Mouse (Mus musculus): Measurements from ENCODE around the gene Golm1. TPM values are rescaled to one million over a fixed set of nuclear protein-coding genes. Genes with fewer than 3 reads are reported as not detected.

Golm1 gene
- polyA plus RNA-seq, 1 experiment, result 3.0 TPM

- TF ChIP-seq CTCF (IDR thresholded peaks at IDR 0.05; ENCODE audit: control insufficient read depth, insufficient read depth, insufficient replicate concordance, low read depth, low read length) (no peak), POLR2A (IDR thresholded peaks at IDR 0.05; ENCODE audit: control insufficient read depth, low read depth, low read length) (no peak)
- Histone ChIP-seq H3K4me3 (ENCODE audit: control insufficient read depth, low read depth, low read length) (no peak overlapping the region), H3K27ac (ENCODE audit: control insufficient read depth, insufficient read depth, low read depth, low read length) (peak overlapping the region; percentile 18; the same call in 1 of the 2 replicates), H3K4me1 (ENCODE audit: control insufficient read depth, insufficient read depth, low read length) (peaks cover 3% of the 10 kb centered on the region; the same call in 1 of the 2 replicates), H3K36me3 (ENCODE audit: control insufficient read depth, insufficient read depth, low read length) (no peaks in the 10 kb centered on the region), H3K27me3 (ENCODE audit: control insufficient read depth, insufficient read depth, low read length) (no peaks in the 10 kb centered on the region)
Measured at GRCm38 (mm10) chr13:59668501-59669093, 7.0 kb downstream of the Golm1 start.

GRCm38 (mm10) chr13:59667763-59668162 is 7.8 kb downstream of the Golm1 start:
- Histone ChIP-seq H3K36me3 (ENCODE audit: control insufficient read depth, insufficient read depth, low read length) (no peaks in the 10 kb centered on the region), H3K27ac (ENCODE audit: control insufficient read depth, insufficient read depth, low read depth, low read length) (no peak overlapping the region), H3K4me1 (ENCODE audit: control insufficient read depth, insufficient read depth, low read length) (peaks cover 3% of the 10 kb centered on the region; the same call in 1 of the 2 replicates), H3K4me3 (ENCODE audit: control insufficient read depth, low read depth, low read length) (no peak overlapping the region), H3K27me3 (ENCODE audit: control insufficient read depth, insufficient read depth, low read length) (no peaks in the 10 kb centered on the region)
- TF ChIP-seq POLR2A (IDR thresholded peaks at IDR 0.05; ENCODE audit: control insufficient read depth, low read depth, low read length) (no peak), CTCF (IDR thresholded peaks at IDR 0.05; ENCODE audit: control insufficient read depth, insufficient read depth, insufficient replicate concordance, low read depth, low read length) (no peak)

GRCm38 (mm10) chr13:59663939-59664712 is 11.5 kb downstream of the Golm1 start:
- H3K4me1 ChIP-seq (ENCODE audit: control insufficient read depth, insufficient read depth, low read length), result peaks cover 3% of the 10 kb centered on the region; the same call in 1 of the 2 replicates
- H3K36me3 ChIP-seq (ENCODE audit: control insufficient read depth, insufficient read depth, low read length), result no peaks in the 10 kb centered on the region
- no peak for TF ChIP-seq POLR2A (IDR thresholded peaks at IDR 0.05; ENCODE audit: control insufficient read depth, low read depth, low read length)
- H3K27me3 ChIP-seq (ENCODE audit: control insufficient read depth, insufficient read depth, low read length), result no peaks in the 10 kb centered on the region
- H3K27ac ChIP-seq (ENCODE audit: control insufficient read depth, insufficient read depth, low read depth, low read length), result no peak overlapping the region
- H3K4me3 ChIP-seq (ENCODE audit: control insufficient read depth, low read depth, low read length), result no peak overlapping the region

DNA sequence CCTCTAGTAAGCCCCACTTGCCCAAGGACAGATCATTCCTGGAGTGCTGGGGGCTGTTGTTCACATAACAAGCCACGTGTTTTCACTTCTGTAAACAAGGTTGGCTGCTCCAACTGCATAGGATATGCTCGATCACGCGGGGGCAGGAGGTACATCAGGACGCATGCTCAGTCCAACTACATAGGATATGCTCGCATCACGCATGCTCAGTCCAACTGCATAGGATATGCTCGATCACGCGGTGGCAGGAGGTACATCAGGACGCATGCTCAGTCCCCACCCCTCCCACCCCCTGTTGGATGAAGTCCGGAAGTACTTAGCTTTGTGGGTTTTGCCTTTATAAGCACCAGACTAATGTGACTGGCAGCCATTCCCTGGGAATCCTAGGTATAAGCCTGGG is 13.6 kb downstream of the Golm1 start:
- Histone ChIP-seq H3K27me3 (ENCODE audit: control insufficient read depth, insufficient read depth, low read length) (no peaks in the 10 kb centered on the region), H3K36me3 (ENCODE audit: control insufficient read depth, insufficient read depth, low read length) (no peaks in the 10 kb centered on the region), H3K4me1 (ENCODE audit: control insufficient read depth, insufficient read depth, low read length) (no peaks in the 10 kb centered on the region), H3K4me3 (ENCODE audit: control insufficient read depth, low read depth, low read length) (no peak overlapping the region), H3K27ac (ENCODE audit: control insufficient read depth, insufficient read depth, low read depth, low read length) (no peak overlapping the region)
- TF ChIP-seq CTCF (IDR thresholded peaks at IDR 0.05; ENCODE audit: control insufficient read depth, insufficient read depth, insufficient replicate concordance, low read depth, low read length) (no peak), POLR2A (IDR thresholded peaks at IDR 0.05; ENCODE audit: control insufficient read depth, low read depth, low read length) (peak; percentile 39; the same call in 1 of the 2 replicates)

GRCm38 (mm10) chr13:59661387-59661786 is 14.2 kb downstream of the Golm1 start:
- Histone ChIP-seq H3K36me3 (ENCODE audit: control insufficient read depth, insufficient read depth, low read length) (no peaks in the 10 kb centered on the region), H3K4me3 (ENCODE audit: control insufficient read depth, low read depth, low read length) (no peak overlapping the region), H3K27me3 (ENCODE audit: control insufficient read depth, insufficient read depth, low read length) (no peaks in the 10 kb centered on the region), H3K4me1 (ENCODE audit: control insufficient read depth, insufficient read depth, low read length) (no peaks in the 10 kb centered on the region), H3K27ac (ENCODE audit: control insufficient read depth, insufficient read depth, low read depth, low read length) (no peak overlapping the region)
- TF ChIP-seq CTCF (IDR thresholded peaks at IDR 0.05; ENCODE audit: control insufficient read depth, insufficient read depth, insufficient replicate concordance, low read depth, low read length) (no peak), POLR2A (IDR thresholded peaks at IDR 0.05; ENCODE audit: control insufficient read depth, low read depth, low read length) (no peak)

DNA sequence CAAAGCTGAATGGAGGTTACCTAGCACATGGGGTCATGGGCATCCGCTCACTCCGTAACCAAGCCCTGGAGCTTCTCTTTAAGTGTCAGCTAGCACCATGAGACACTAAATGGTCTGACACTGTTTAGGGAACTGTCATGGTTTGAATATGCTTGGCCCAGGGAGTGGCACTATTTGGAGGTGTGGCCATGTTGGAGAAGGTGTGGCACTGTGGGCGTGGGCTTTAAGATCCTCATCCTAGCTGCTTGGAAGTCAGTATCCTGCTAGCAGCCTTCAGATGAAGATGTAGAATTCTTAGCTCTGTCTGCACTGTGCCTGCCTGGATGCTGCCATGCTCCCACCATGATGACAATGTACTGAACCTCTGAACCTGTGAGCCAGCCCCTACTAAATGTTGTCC is 15.2 kb downstream of the Golm1 start:
- no peaks in the 10 kb centered on the region for H3K27me3 ChIP-seq (ENCODE audit: control insufficient read depth, insufficient read depth, low read length)
- no peak overlapping the region for H3K27ac ChIP-seq (ENCODE audit: control insufficient read depth, insufficient read depth, low read depth, low read length)
- no peaks in the 10 kb centered on the region for H3K4me1 ChIP-seq (ENCODE audit: control insufficient read depth, insufficient read depth, low read length)
- TF ChIP-seq CTCF (IDR thresholded peaks at IDR 0.05; ENCODE audit: control insufficient read depth, insufficient read depth, insufficient replicate concordance, low read depth, low read length) (no peak), POLR2A (IDR thresholded peaks at IDR 0.05; ENCODE audit: control insufficient read depth, low read depth, low read length) (no peak)
- H3K36me3 ChIP-seq (ENCODE audit: control insufficient read depth, insufficient read depth, low read length), result no peaks in the 10 kb centered on the region
- no peak overlapping the region for H3K4me3 ChIP-seq (ENCODE audit: control insufficient read depth, low read depth, low read length)

GRCm38 (mm10) chr13:59657781-59658180 is 17.8 kb downstream of the Golm1 start:
- Histone ChIP-seq H3K4me1 (ENCODE audit: control insufficient read depth, insufficient read depth, low read length) (peaks cover 4% of the 10 kb centered on the region), H3K36me3 (ENCODE audit: control insufficient read depth, insufficient read depth, low read length) (no peaks in the 10 kb centered on the region), H3K27me3 (ENCODE audit: control insufficient read depth, insufficient read depth, low read length) (no peaks in the 10 kb centered on the region), H3K4me3 (ENCODE audit: control insufficient read depth, low read depth, low read length) (no peak overlapping the region), H3K27ac (ENCODE audit: control insufficient read depth, insufficient read depth, low read depth, low read length) (no peak overlapping the region)
- no peak for TF ChIP-seq CTCF (IDR thresholded peaks at IDR 0.05; ENCODE audit: control insufficient read depth, insufficient read depth, insufficient replicate concordance, low read depth, low read length)
- TF ChIP-seq POLR2A (IDR thresholded peaks at IDR 0.05; ENCODE audit: control insufficient read depth, low read depth, low read length), result no peak
